Mouse (Mus musculus) right cerebral cortex, postnatal 14 days (tissue): Measurements from ENCODE around the gene Otop3.

Source experiments
- DNase-seq: peaks from one replicate; pipeline ENCODE4 v3.0.0; 2022

Gene Otop3

DNA sequence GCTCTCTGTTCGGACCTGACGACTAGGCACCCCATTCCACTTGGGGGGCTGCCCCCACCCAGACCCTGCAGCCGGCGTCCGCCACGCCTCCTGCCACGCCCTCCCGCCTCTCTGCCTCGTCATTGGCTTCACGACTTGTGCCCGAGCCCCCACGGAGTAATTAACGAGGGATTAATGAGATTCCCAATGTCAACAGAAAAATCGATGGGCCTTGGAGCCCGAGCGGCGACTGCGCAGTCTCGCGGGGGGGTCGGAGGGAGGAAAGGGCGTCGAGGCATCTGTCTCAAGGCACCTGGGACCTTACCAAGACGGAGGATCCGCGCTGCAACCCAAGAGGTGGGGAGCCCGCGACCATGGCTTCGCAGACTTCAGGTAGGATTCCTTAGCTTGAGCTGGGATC is at the start of gene Otop3:
Gene Otop3, plus strand, starts transcription at position 201 of the 400 bp plus-strand sequence.
- DNase-seq = no peak

DNA sequence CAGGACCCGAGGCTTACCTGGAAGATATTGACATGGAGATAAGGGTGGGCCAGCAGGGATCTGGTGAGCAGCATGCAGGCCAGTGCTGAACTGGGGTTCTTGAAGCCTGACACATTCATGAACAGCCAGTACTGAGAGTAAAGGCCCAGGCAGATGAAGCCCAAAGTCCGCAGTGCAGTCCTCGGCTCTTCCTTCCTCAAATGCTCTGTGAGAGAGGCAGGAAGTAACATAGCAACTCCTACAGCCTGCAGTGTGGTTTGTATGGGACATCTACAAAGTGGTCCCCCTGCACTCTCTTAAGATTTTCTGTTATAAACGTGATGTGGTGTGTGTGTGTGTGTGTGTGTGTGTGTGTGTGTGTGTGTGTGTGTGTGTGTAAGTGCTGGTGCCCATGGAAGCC is 49.2 kb upstream of the Otop3 start:
- DNase-seq = no peak

DNA sequence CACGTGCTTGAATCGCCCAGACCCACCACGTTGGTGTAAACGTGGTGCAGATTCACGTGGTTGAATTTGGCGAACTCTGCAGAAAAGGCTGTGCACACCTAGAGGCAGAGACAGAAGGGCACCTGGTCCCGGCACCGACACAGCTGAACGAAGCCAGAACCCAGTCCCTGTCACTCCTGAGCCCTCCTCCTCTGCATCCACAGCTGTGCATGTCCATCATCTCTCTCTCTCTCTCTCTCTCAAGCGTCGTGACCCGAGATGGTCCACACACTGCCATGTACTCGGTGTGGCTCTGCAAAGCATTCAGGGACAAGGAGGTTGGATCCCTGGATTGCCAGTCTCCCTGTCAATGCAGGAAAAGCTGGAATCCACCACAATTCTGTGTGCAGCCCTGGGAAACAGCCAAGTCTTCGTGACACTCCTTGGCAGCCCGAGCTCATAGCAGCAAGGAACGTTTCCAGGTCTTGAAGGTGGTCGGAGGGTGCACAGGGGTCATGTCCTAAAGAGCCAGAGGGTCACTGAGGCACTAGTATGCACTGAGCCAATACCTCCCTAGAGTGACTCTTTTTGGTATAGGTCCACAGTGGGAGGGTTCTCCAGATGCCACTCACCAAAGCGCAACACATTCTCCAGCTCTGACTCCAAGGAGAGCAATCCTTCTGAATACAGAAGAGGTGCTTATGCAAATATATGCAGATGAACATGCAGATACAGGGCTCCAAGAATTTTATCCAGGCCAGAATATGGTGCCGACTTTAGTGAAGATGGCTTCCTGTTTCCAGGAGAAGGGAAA is 48.1 kb upstream of the Otop3 start:
- DNase-seq = peak; percentile 44

DNA sequence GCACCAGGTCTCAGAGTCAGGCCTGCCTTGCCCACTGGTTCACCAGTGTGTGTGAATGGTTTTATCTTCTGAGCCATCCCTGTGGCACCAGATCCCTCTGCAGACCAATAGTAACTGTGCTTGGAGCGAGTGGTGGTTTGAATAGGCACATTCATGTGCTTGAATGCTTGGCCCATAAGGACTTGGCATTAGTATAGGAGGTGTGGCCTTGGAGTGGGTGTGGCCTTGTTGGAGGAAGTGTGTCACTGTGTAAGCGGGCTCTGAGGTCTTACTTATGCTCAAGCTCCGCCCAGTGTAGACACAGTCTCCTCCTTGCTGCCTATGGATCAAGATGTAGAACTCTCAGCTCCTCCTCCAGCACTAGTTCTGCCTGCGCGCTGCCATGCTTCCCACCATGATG is 47.1 kb upstream of the Otop3 start:
- no peak for DNase-seq

DNA sequence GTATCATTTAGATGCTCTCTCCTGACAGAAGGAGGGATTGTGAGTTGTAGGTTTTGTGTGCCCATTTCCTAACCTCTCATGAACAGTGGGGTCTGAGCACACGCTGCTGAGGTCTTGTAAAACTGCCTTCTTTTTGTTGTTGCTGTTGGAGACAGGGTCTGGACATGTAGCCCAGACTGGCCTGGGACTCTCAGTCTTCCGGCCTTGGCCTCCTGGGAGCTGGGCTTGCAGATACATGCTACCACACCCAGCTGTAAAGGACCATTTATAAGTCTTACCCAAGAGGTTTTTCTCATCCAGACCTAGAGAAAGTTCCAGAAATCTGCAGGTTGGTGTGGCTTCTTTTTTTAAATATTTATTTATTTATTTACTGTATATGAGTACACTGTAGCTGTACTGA is 46.2 kb upstream of the Otop3 start:
- DNase-seq = no peak

DNA sequence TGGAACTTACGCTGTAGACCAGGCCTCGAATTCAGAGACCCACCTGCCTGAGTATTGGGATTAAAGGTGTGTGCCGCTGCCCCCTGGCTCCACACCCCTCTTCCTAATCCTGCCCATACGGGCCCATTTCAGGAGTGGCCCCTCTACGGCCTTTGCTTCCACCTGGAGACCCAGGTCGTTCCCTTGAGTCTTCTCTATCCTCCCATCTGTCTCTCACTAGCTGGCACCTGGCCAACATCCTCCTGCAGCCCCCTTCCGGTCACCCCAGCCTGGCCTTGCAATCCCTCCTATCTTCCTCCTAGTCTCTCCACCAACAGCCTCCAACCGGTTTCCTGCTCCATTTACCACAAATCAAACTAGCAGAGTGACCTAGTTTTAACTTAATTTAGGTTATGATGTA is 44.6 kb upstream of the Otop3 start:
- DNase-seq = no peak

DNA sequence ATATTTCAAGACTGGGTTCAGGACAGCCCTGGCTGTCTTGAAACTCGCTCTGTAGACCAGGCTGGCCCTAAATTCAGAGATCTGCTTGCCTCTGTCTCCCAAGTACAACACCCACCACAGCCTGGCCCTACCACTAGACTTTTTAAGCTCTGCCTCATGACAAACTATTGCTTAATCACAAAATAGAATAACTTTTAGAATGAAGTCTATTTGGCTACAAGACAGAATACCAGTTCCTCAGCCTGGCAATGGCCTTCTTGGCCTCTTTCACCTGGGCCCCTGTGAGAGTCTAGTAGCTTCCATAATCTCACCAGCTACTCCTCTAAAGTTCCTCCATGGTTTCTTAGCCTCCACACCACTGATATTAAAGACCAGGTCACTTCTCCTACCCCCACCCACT is 44.2 kb upstream of the Otop3 start:
- DNase-seq = no peak

DNA sequence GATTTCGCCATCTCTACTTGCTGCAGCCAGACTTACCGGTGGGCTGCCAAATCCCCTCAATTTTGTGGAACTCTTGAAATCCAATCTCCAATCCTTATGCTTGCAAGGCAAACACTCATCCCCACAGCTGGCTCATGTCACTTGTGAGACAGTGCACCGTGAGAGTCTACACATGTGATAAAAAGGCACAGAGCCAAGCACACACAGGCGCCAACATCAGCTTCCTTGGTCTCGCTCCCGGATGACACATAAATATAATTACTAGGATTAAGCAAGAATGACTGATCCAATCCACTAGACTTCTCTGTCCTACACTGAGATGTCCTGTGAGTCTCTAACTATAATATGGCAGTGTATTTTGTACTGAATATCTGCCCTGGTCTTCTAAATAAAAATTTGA is 43.6 kb upstream of the Otop3 start:
- no peak for DNase-seq

DNA sequence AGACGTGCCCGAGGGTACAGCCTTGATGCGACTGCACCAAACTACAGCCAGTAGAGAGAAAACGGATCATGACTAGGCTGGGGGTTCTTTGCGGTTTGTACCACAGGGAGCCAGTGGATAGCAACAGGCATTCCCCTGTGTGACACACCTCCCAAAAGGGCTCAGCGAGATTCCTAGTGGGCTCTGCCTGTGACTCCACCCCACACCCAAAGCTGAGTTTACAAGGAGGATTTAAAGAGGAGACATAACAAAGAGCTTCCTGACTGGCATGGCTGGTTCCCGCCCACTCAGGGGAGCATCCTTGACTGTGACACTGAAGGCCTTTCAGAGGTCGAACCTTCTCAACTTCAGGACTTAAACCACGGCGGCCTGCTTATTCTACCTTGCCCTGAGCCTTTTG is 43.0 kb upstream of the Otop3 start:
- no peak for DNase-seq

DNA sequence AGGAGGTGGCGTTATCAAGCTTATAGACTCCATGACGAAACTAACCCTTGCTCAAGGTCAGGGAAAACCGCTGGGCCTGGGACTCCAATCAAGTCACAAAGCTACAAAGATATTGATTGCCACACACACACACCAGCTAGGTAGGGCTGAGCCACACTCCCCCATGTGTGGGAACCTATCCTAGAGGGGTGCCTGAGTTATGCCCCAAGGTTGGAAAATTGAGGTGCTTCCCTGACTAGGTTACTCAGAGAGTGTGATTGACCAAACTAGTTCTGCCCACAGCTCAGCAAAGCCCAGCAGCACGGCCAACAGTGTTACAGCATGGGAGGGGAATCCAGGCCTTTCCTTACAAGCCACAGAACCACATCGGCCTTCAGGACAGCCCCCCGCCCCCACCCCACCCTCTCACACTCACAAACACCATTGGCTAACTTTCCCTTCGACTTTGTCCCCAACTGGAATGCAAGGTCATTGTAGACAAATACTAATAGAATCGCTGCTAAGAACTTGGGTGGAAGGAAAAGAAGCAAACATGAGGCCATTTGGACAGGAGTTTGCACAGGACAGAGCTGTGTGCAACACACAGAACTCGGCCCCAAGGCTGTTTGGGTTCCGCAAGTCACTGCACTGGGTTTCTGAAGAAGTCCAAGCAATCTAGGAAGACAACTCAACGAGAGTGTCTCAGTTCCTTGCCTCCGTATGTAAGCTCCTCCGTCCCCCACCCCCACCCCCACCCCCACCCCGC is 41.7 kb upstream of the Otop3 start:
- no peak for DNase-seq

DNA sequence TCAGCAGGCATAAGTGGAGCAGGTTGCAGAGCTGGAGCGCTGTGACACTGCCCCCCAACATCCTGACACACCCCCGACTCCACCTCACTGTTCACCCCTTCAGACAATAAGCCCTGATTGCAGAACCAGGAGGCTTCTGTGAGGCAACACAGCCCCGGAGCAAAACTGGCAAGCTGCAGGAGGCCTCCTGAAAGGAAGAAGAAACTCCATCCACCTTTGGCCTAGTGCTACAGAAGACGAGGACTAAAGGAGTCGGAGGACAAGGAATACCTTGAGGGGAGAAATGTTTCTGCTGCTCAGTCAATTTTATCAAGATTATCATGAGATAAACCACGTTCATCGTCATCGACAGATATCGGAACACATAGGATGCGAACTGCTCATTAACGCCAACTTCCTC is 38.6 kb upstream of the Otop3 start:
- no peak for DNase-seq

DNA sequence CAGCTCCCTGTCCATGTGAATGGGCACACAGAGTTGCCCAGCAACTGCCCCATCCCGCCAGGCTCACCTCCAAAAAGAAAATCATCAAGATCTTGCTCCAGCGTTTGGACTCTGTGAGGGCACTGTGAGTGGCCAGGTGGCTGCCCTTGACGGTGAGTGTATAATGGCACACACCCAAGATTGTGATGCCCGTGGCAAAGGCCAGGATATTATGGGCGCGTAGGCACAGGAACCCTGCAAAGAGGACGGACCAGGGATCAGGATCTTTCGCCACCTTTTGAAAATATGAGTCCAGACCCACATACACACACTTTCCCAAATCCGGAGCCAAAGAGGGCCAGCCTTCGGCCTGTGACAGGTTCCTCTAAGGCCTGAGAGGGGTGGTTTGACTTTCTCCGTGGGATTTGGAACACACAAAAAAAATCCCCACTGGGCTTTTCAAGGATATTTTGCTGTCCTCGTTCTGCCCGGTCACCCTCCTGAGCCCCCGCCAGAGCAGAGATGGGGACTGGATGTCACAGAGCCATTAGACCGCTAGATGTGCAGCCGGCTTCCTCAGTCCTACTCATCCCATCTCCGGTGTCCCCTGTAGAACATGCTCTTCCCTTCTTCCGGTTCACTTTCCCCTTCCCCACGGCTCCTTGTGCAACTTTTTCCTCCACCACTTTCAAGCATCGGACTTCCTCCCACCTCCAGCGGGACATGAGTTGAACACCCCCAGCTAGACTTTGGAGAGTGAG is 37.9 kb upstream of the Otop3 start:
- no peak for DNase-seq

DNA sequence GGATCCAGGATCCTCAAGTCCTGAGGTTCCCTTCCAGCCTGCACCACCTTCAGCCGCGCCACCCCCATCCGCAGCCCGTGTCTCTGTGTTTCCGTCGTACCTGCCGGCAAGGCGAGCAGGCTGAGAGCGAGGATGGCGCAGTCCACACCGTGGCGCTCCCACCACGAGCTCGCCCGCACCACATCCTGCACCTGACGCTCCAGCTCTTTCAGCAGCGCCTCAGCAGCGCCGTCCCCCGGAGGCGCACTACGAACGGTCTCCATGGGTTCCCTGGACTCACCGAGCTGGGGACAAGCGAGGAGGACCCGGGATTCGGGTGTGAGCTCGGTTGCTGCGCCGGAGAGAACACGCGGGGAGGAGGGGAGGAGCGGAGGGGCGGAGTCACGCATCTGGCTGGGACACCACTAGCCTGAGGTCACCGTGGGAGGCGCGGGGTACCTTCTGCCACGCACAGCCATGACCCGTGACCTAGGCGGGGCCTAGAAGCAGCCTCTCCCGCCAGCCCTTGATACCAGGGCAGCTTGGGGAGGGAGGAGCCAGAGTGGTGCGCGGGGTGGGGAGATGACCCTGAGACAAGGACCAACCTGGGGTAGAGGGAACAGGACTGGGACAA is 37.2 kb upstream of the Otop3 start, which contains the start of gene Fads6:
Gene Fads6, minus strand, starts transcription at position 450 of the 613 bp plus-strand sequence.
- peak; percentile 74 for DNase-seq

DNA sequence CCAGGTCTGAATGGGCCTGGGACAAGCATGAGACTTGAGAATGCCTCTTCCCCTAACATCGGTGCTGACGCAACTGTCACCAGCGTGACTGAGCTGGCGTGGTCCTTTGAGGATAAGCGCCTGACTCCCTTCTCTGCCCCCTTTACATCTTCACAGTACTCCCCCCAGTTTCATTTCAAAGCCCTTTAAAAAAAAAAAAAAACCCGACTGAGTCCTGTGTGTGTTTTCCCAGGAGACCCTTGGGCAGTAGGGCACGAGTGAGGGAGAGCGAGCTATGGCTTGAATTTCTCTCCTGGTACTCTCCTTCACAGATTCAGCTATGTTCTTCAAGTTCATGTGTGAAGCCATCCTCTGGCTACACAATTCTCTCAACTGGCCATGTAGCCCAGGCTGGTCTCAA is 36.4 kb upstream of the Otop3 start:
- DNase-seq = no peak

DNA sequence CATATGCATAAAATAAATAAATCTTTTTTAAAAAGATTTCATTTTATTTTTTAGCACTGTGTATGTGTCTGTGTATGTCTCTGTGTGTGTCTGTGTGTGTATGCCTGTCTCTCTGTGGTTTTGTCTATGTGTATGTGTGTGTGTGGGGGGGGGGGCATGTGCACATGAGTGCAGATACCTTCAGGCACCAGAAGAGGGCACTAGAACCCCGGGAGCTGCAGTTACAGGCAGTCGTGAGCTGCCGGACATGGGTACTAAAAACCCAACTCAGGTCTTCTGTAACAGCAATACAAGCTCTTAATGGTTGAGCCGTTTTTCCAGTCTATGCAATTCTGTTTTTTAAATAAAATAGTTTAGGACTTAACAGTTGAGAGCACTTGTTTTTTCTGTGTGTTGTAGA is 33.8 kb upstream of the Otop3 start:
- DNase-seq = no peak

DNA sequence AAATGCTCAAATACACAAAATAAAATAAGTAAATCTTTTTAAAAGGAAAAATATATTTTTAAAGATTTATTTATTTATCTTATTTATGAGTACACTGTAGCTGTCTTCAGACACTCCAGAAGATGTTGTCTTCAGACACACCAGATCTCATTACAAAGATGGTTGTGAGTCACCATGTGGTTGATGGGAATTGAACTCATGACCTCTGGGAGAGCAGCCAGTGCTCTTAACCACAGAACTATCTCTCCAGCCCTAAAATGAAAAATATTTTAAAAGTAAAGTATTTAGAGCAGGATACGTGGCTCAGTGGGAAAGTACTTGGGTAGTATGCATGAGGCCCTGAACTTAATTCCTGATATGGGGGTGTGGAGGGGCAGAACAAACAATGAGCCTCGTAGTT is 33.2 kb upstream of the Otop3 start:
- no peak for DNase-seq

DNA sequence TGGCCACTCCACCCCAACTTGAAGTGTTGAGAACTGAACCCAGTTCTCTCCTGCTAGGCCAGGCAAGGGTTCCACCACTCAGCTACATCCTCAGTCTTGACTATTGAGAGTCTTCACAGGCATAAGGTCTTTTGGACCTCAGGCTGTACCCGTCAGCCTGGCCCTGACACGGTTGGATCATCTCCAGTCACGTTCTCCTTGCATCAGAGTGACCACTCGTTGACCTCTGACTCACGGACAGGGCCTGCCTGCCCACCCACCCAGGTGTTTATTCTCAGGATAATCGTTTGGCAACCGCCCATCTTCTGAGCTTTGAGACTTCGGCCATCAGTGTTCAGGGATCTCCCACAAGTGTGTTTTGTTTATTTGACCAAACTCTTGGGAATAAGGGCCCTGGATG is 31.4 kb upstream of the Otop3 start:
- DNase-seq = no peak

DNA sequence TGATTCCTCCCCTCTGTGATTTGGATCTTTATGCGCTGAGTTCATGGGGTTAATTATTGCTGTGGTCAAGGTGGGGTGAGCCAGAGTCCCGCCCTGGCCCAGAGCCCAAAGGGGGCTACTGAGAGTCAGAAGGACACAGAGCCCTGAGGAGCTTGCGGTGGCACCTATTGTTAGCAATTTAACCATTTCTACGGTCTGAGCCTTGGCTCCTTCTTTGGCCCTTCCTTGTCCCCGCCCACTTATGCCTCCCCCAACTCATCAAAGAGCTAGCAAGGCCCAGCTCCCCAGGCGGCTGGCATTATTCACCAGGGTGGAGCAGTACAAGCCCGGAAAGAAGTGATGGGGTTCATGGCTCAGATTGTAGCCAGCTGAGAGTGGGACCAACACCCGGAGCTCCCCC is 27.7 kb upstream of the Otop3 start, which contains the start of gene Otop2:
Gene Otop2, plus strand, starts transcription at position 301 of the 400 bp plus-strand sequence.
- DNase-seq = no peak

DNA sequence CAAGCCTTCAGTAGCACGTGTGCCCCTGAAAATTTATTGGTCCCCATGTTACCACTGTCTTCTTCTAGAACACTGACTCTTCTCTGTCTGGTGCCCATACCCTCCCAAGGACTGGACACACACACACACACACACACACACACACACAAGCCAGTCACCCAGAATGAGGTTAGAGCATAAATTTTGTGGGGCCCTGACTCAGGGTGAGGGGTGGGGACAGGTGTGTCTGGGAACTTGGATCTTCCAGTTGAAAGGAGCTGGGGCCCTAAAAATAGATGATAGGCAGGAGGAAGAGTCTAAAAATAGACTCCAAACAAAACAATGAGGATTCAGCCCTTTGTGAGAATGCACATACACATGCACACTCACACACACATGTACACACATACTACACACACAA is 25.8 kb upstream of the Otop3 start:
- no peak for DNase-seq

DNA sequence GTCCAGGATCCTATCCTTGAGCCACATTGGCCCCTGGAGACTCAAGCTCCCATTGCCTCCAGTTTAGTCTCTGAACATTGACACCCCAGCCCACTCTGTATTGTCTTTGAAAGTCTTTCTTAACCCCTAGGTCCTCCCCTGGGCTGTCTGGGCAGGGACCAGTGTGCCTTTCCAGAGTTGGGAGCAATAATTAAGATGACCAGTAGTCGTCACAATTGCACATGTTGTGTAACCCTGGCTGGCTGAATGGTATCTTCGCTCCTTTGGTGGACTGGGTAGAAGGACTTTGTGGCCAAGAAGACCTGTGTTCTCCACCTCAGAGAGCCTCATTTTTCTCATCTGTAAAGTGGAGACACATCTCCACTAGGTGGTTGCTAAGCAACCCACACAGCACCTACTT is 20.3 kb upstream of the Otop3 start:
- DNase-seq = no peak

DNA sequence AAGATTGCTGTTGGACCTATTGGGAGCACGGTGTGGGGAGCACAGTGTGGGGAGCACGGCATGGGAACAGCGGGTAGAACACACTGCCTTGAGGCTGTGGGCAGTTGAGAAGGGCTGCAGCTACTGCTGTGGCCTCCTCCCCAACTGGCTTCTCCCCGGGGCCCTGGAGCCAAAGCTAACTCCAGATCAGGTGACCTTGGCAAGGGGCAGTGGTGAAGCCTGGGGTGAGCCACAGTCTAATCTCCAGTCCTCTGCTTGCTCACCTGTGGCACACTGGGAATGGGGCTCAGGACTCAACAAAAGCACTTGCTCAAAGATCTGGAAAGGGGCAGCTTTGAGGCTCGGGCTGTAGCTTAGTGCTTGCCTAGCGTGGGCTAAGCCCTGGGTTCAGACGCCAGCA is 17.3 kb upstream of the Otop3 start:
- DNase-seq = no peak

DNA sequence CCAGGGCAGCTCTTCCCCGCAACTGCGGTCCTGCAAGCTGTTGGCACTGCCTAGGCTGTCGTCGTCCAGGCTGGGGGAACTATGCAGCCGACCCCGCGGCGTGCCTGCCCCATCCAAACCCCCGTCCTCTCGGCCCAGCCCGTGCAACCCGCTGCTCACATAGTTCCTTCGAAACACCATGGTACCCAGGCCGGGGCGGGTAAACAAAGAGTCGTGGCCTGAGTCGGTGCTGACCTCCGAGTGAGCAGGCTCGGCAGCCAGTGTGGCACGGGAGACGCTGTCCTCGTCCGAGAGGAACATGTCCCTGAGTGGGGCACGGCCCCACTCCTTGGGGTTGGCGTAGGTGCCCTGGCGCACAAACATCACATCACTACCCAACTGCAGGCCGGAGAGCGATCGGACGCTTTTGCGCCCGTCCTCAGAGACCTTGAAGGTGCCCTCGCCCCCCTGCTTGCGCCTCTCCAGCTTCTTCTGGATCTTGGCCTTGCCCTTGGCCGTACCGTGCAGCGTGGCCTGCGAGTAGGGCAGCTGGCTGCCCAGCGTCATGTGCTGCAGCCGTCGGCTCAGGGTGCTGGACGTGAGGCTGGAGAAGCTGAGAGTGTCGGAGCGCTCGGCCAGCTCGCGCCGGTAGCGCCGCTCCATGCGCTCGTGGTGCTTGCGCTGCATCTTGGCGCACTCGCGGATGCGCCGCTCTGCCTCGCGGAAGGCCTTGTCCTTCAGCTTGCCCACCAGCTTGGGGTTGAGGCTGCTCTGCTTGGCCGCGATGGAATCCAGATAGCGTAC is 16.1 kb upstream of the Otop3 start:
- peak; percentile 53 for DNase-seq
